Mouse (Mus musculus): Measurements from ENCODE around the gene Ccdc90b. TPM values are rescaled to one million over a fixed set of nuclear protein-coding genes. Genes with fewer than 3 reads are reported as not detected.

Gene Ccdc90b
- polyA plus RNA-seq (2014; fragmentation: Nextera tagmentation; extraction: Ambion mirVana) = 31.2 and 31.7 TPM in 2 replicates

- WGBS = 1% methylated on average over 60 of the region's 60 CpGs
- H3K27me3 ChIP-seq (replicated peaks; ENCODE audit: control insufficient read depth, insufficient read depth, low read length) = no peaks in the 10 kb centered on the region
Observed at GRCm38 (mm10) chr7:92560986-92561876, at the start of gene Ccdc90b. TSS of gene Ccdc90b (plus strand) at chr7:92561149.

GRCm38 (mm10) chr7:92520397-92520796 is 40.6 kb upstream of the Ccdc90b start:
- Histone ChIP-seq H3K4me3 (ENCODE audit: low read depth, low read length) (no peak overlapping the region), H3K9ac (ENCODE audit: low read depth, low read length) (no peak overlapping the region), H3K4me2 (no peak overlapping the region), H3K27ac (ENCODE audit: low read depth, low read length) (no peak overlapping the region), H3K36me3 (ENCODE audit: control insufficient read depth, insufficient read depth, low read length) (no peaks in the 10 kb centered on the region), H3K4me1 (replicated peaks; ENCODE audit: control insufficient read depth, insufficient read depth, low read length) (no peaks in the 10 kb centered on the region), H3K9me3 (ENCODE audit: control insufficient read depth, low read length) (no peaks in the 10 kb centered on the region), H3K27me3 (replicated peaks; ENCODE audit: control insufficient read depth, insufficient read depth, low read length) (no peaks in the 10 kb centered on the region)
- WGBS = 75% methylated on average over 3 of the region's 3 CpGs
- DNase-seq (ENCODE audit: low spot score) = no peak
- no peak for ATAC-seq (replicated peaks; ENCODE audit: low FRiP score)

More at GRCm38 (mm10) chr7:92560986-92561876, at the start of gene Ccdc90b:
- Histone ChIP-seq H3K9me3 (ENCODE audit: control insufficient read depth, low read length) (no peaks in the 10 kb centered on the region), H3K36me3 (ENCODE audit: control insufficient read depth, insufficient read depth, low read length) (no peaks in the 10 kb centered on the region), H3K4me1 (replicated peaks; ENCODE audit: control insufficient read depth, insufficient read depth, low read length) (no peaks in the 10 kb centered on the region), H3K4me2 (peak within 1 kb of the TSS; percentile 72), H3K4me3 (ENCODE audit: low read depth, low read length) (peak within 1 kb of the TSS; percentile 85), H3K27ac (ENCODE audit: low read depth, low read length) (peak within 1 kb of the TSS; percentile 74), H3K9ac (ENCODE audit: low read depth, low read length) (peak within 1 kb of the TSS; percentile 82)
- DNase-seq (ENCODE audit: low spot score) (peak; percentile 89), ATAC-seq (replicated peaks; ENCODE audit: low FRiP score) (peak; percentile 92)

- no peak overlapping the region for H3K27ac ChIP-seq (ENCODE audit: low read depth, low read length)
- H3K4me2 ChIP-seq = no peak overlapping the region
- peak; percentile 32 for DNase-seq (ENCODE audit: low spot score)
Observed at GRCm38 (mm10) chr7:92520820-92521219, 40.1 kb upstream of the Ccdc90b start.

GRCm38 (mm10) chr7:92529245-92529644 is 31.7 kb upstream of the Ccdc90b start:
- no peaks in the 10 kb centered on the region for H3K4me1 ChIP-seq (replicated peaks; ENCODE audit: control insufficient read depth, insufficient read depth, low read length)
- DNase-seq (ENCODE audit: low spot score) (no peak), ATAC-seq (replicated peaks; ENCODE audit: low FRiP score) (no peak)
- no peak overlapping the region for H3K4me3 ChIP-seq (ENCODE audit: low read depth, low read length)
- no peaks in the 10 kb centered on the region for H3K27me3 ChIP-seq (replicated peaks; ENCODE audit: control insufficient read depth, insufficient read depth, low read length)
- no peaks in the 10 kb centered on the region for H3K9me3 ChIP-seq (ENCODE audit: control insufficient read depth, low read length)
- no peak overlapping the region for H3K4me2 ChIP-seq
- no peak overlapping the region for H3K27ac ChIP-seq (ENCODE audit: low read depth, low read length)
- no peak overlapping the region for H3K9ac ChIP-seq (ENCODE audit: low read depth, low read length)
- H3K36me3 ChIP-seq (ENCODE audit: control insufficient read depth, insufficient read depth, low read length) = no peaks in the 10 kb centered on the region
- 82% methylated on average over 4 of the region's 4 CpGs for WGBS

More at GRCm38 (mm10) chr7:92520820-92521219, 40.1 kb upstream of the Ccdc90b start:
- Histone ChIP-seq H3K4me1 (replicated peaks; ENCODE audit: control insufficient read depth, insufficient read depth, low read length) (no peaks in the 10 kb centered on the region), H3K9ac (ENCODE audit: low read depth, low read length) (no peak overlapping the region), H3K4me3 (ENCODE audit: low read depth, low read length) (no peak overlapping the region), H3K9me3 (ENCODE audit: control insufficient read depth, low read length) (no peaks in the 10 kb centered on the region), H3K36me3 (ENCODE audit: control insufficient read depth, insufficient read depth, low read length) (no peaks in the 10 kb centered on the region), H3K27me3 (replicated peaks; ENCODE audit: control insufficient read depth, insufficient read depth, low read length) (no peaks in the 10 kb centered on the region)
- 45% methylated on average over 4 of the region's 4 CpGs for WGBS
- no peak for ATAC-seq (replicated peaks; ENCODE audit: low FRiP score)

GRCm38 (mm10) chr7:92532351-92533036 is 28.5 kb upstream of the Ccdc90b start:
- Histone ChIP-seq H3K4me3 (ENCODE audit: low read depth, low read length) (no peak overlapping the region), H3K9me3 (ENCODE audit: control insufficient read depth, low read length) (no peaks in the 10 kb centered on the region), H3K36me3 (ENCODE audit: control insufficient read depth, insufficient read depth, low read length) (no peaks in the 10 kb centered on the region), H3K9ac (ENCODE audit: low read depth, low read length) (no peak overlapping the region), H3K4me2 (no peak overlapping the region), H3K27me3 (replicated peaks; ENCODE audit: control insufficient read depth, insufficient read depth, low read length) (no peaks in the 10 kb centered on the region), H3K27ac (ENCODE audit: low read depth, low read length) (no peak overlapping the region), H3K4me1 (replicated peaks; ENCODE audit: control insufficient read depth, insufficient read depth, low read length) (no peaks in the 10 kb centered on the region)
- 68% methylated on average over 6 of the region's 6 CpGs for WGBS
- ATAC-seq (replicated peaks; ENCODE audit: low FRiP score) = no peak
- DNase-seq (ENCODE audit: low spot score) = no peak

- H3K4me2 ChIP-seq = no peak overlapping the region
- H3K36me3 ChIP-seq (ENCODE audit: control insufficient read depth, insufficient read depth, low read length) = no peaks in the 10 kb centered on the region
- H3K9me3 ChIP-seq (ENCODE audit: control insufficient read depth, low read length) = no peaks in the 10 kb centered on the region
- H3K4me3 ChIP-seq (ENCODE audit: low read depth, low read length) = no peak overlapping the region
- WGBS = 61% methylated on average over 2 of the region's 2 CpGs
- ATAC-seq (replicated peaks; ENCODE audit: low FRiP score) (no peak), DNase-seq (ENCODE audit: low spot score) (no peak)
- no peaks in the 10 kb centered on the region for H3K27me3 ChIP-seq (replicated peaks; ENCODE audit: control insufficient read depth, insufficient read depth, low read length)
- no peaks in the 10 kb centered on the region for H3K4me1 ChIP-seq (replicated peaks; ENCODE audit: control insufficient read depth, insufficient read depth, low read length)
- no peak overlapping the region for H3K9ac ChIP-seq (ENCODE audit: low read depth, low read length)
- no peak overlapping the region for H3K27ac ChIP-seq (ENCODE audit: low read depth, low read length)
Observed at GRCm38 (mm10) chr7:92546763-92547162, 14.2 kb upstream of the Ccdc90b start.

GRCm38 (mm10) chr7:92550248-92550989 is 10.5 kb upstream of the Ccdc90b start:
- WGBS = 82% methylated on average over 6 of the region's 6 CpGs
- Histone ChIP-seq H3K36me3 (ENCODE audit: control insufficient read depth, insufficient read depth, low read length) (no peaks in the 10 kb centered on the region), H3K9ac (ENCODE audit: low read depth, low read length) (no peak overlapping the region), H3K4me2 (no peak overlapping the region), H3K4me3 (ENCODE audit: low read depth, low read length) (no peak overlapping the region), H3K4me1 (replicated peaks; ENCODE audit: control insufficient read depth, insufficient read depth, low read length) (no peaks in the 10 kb centered on the region), H3K9me3 (ENCODE audit: control insufficient read depth, low read length) (no peaks in the 10 kb centered on the region), H3K27me3 (replicated peaks; ENCODE audit: control insufficient read depth, insufficient read depth, low read length) (no peaks in the 10 kb centered on the region), H3K27ac (ENCODE audit: low read depth, low read length) (no peak overlapping the region)
- DNase-seq (ENCODE audit: low spot score) (no peak), ATAC-seq (replicated peaks; ENCODE audit: low FRiP score) (no peak)

GRCm38 (mm10) chr7:92550990-92551392 is 10.0 kb upstream of the Ccdc90b start:
- Histone ChIP-seq H3K4me3 (ENCODE audit: low read depth, low read length) (no peak overlapping the region), H3K4me1 (replicated peaks; ENCODE audit: control insufficient read depth, insufficient read depth, low read length) (no peaks in the 10 kb centered on the region), H3K27ac (ENCODE audit: low read depth, low read length) (no peak overlapping the region), H3K9ac (ENCODE audit: low read depth, low read length) (no peak overlapping the region), H3K27me3 (replicated peaks; ENCODE audit: control insufficient read depth, insufficient read depth, low read length) (no peaks in the 10 kb centered on the region), H3K4me2 (no peak overlapping the region), H3K36me3 (ENCODE audit: control insufficient read depth, insufficient read depth, low read length) (no peaks in the 10 kb centered on the region), H3K9me3 (ENCODE audit: control insufficient read depth, low read length) (no peaks in the 10 kb centered on the region)
- no peak for DNase-seq (ENCODE audit: low spot score)
- WGBS = 52% methylated on average over 4 of the region's 4 CpGs
- ATAC-seq (replicated peaks; ENCODE audit: low FRiP score) = 0 out of 2 replicates have a peak, but pooled peaks have one; percentile 20
